Mouse (Mus musculus) gastrocnemius, postnatal 10 days (tissue): ENCODE data around the gene Maff. TPM values are rescaled to one million over a fixed set of nuclear protein-coding genes. Genes with fewer than 3 reads are reported as not detected.

Experiments used
- DNase-seq: peaks from one replicate; pipeline ENCODE4 v3.0.0; 2021; ENCODE audit warnings: mixed read lengths
- total RNA-seq, 2 experiments: library from RNA; stranded (reverse); gene quantifications; 2 replicates each; pipeline ENCODE4 v1.2.3; 2021

The Maff gene
- total RNA-seq, 2 experiments from 2014 or later = 2.0 to 2.6 TPM

GRCm38 (mm10) chr15:79364120-79364519 lies 17.7 kb downstream of the Maff start:
- no peak for DNase-seq

- DNase-seq = no peak
Measured at GRCm38 (mm10) chr15:79365068-79365467, 18.6 kb downstream of the Maff start.

DNA sequence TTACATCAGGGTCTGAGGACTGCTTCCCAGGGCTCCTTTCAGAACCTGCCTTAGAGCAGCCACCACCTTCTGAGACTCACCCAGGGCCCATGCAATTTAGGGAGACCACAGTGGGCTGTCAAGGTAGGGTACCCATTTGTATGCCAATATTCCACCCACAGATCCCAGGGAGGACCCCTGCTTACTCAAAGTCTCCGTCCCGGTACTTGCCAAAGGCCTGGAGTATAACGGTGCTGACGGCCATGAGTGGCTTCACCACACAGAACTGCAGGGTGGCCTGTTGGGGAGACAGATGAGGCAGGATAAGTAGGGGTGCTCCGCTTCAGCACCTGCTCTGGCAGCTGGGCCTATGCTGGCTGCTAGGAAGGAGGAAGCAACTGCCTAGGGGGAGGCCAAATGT lies 20.0 kb downstream of the Maff start:
- DNase-seq = no peak

- DNase-seq = no peak
Measured at GRCm38 (mm10) chr15:79368313-79368811, 21.9 kb downstream of the Maff start.

DNA sequence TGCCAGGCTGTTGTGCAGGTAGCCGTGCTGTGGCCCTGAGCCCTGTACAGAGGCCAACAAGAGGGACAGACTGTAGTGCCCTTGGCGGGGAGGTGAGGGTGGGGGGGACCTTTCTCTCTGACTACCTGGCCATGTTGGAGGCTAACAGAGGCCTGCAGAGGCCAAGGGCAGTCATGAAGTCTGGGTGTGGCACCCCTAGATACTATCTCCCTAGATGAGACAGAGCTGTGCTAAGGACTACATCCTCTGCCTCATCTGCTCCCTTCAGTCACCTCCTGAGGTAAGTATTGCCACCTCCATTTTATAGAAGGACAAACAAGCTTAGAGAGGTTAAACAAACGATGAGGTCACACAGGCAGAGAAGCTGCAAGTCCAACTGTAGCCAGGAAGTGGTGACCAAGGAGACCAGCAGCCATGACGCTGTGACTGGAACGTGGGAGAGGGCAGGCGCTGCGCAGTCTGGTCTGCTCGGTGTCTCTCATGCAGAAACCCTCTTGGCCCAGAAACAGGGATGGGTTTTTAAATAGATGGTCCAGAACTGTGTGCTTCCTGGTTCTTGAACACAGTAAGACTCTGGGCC lies 22.5 kb downstream of the Maff start:
- DNase-seq = no peak

DNA sequence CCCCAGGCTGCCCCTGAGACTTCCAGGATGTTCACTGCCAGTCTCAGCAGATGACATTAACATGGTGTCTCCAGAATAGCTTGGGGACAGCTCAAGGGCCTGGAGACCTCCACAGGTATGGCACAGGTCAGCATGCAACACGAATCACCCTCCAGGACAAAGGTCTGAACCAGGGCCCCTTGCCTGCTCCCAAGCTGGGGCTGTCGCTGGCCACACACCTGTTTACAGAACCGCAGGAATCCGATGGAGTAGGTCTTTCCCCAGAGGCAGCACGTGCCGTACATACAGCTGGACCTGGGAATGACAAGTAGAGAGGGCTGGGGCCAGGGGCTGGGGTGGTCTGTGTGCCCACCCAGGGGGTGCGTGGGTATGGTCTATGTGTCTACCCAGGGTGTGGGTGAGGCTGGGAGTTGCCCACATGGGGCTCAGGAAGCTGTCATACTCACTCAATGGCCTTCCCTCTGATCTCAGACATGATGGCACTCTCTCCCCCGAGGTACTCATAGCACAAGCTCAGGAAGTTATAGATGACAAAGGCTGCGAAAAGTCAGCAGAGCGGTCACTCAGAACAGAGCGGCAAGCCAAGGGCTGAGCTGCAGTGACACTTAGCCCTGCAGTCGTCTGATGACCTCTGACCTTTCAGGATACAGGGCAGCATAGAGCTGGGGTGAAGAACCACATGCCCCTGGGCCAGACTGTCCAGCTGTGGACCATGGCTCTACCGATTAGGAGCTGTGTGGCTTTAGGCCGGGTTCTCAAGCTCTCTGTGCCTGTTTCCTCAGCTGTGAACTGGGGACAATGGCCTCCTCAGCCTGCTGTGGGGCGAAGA lies 23.2 kb downstream of the Maff start:
- no peak for DNase-seq

DNA sequence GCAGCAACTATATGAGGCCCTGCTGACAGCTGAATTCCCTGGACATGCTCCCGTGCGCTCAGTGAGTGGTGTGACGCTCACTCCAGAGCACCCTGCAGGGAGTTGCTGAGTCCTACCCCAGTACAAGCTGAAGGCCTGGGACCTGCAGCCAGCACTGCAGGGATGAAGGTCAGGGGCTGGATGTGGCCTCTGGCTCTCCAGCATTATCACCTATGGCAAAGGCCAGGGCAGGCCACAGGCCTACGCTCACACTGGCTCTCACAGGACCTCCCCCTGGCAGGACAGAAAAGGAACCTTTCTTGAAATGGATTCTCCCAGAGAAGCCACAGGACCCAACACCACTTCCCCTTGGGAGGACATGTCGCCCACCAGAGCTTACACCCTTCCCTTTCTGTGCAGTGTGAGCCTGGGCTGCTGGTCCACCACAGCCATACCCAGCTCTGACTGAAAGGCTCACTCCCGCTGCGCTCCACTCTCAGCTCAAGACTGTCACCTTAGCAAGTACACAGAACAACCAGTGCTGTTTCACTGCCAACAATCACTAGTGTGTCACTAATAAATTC lies 23.9 kb downstream of the Maff start:
- no peak for DNase-seq

DNA sequence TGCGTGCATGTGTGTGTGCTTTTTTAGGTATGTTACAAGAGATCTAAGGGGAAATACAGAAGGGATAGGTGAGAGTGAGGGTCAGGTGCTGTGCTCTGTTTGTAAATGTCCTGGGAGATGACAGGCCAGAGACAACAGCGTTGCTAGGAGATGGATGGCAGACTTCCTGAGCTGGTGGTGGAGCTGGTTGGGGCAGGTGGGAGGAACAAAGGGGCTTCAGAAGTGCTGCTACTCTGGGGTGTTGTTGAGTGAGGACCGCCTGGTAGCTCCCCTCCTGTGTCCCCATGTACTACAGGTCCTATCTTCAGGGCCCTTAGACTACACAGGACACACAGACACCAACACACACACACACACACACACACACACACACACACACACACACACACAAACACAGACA lies 28.3 kb downstream of the Maff start:
- no peak for DNase-seq

DNA sequence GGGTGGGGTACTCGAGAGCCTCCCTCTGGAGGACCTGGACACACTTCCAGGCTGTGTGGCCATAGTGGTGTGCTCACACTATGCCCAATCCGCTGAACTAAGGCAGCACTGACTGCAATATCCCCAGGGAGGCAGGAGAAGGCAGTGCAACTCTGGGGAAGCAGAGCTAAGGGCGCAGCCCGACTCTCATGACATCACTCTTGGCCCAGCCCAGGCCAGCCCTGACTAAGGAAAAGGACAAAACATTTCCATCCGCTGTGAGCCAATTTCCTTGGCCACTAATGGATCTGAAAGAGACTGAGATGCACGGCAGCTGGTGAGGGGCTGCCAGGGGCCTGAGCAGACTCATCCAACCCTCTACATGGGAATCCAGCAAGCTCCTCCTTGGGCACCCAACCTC lies 31.3 kb downstream of the Maff start:
- peak; percentile 68 for DNase-seq

GRCm38 (mm10) chr15:79378608-79379007 lies 32.2 kb downstream of the Maff start:
- no peak for DNase-seq

- DNase-seq = no peak
Measured at GRCm38 (mm10) chr15:79379658-79380057, 33.2 kb downstream of the Maff start.

DNA sequence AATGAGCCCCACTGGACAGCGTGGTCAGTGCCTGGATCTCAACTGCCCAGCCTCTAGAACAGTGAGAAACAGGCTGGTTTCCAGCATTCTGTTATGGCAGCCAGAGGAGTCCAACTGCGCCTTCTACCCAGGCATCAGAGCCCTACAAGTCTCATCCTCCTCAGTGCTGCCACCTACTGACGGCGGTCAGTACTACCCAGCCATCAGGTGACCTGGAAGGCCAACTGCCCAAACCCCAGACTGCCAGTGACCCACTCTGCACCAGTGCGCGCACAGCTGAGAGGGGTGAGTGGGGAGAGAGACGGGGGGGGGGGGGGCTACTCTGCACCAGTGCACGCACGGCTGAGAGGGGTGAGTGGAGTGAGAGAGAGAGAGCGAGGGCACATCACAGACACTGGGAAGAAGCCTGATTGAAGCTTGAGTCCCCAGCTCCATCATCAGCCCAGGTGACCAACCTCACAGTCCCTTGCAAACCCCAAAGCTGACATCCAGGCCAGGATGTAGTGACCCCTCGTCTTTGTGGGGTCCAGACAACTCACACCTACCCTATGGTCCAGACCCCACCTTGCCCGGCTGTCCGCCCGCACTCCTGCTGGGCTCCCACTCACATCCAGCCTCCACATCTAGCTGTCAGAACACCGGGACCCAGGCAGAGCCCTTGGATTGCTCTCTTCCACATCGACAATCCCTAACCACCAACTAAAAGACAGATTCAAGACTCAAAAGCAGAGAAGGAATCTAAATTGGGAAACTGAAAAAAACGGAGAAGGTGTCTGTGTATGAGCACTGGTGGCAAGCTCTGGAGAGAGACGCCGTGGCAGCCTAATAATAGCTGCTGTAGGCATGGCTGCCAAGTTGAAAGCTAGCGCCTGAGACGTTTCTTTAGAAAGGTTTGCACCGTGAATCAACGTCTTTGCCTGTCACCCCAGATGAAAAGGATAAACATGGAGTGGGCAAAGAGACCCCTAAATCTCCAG lies 34.3 kb downstream of the Maff start:
- peak; percentile 88 for DNase-seq

DNA sequence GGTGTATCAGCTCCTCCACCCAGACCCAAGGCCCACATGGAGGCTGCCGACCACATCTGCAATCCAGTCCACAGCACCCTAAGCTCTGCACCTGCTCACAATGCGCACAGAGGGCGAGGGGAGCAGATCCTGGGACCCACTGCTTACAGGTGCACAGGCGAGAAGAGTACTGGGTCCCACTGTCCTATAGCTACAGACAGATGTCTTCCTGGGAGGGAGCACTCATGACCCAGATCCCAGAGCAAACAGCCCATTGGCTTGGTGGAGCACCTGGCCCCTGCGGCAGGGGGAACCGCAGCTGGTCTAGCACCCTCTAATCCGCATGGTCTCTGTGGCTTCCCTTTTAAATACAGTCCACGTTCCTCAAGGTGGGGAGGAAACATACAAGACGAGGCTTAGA lies 35.2 kb downstream of the Maff start:
- no peak for DNase-seq

DNA sequence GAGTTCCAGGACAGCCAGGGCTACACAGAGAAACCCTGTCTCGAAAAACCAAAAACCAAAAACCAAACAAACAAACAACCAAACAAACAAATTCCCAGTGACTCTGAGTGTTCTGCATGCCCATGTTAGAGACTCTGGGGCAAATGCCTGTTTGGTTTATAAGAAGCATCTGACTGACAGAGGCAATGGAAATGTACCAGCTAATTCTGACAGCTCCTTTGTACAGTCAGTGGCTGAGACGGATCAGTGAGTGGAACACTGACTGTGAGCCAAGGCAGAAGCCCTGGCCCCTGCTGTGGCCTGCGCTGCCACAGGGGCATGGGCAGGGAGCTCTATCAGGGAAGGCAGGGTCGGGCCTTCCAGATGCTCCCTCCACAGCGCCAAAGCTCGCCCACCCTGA lies 40.7 kb downstream of the Maff start:
- no peak for DNase-seq

- no peak for DNase-seq
Measured at GRCm38 (mm10) chr15:79387611-79388010, 41.2 kb downstream of the Maff start.

- no peak for DNase-seq
Measured at GRCm38 (mm10) chr15:79388171-79388570, 41.8 kb downstream of the Maff start.

- no peak for DNase-seq
Measured at GRCm38 (mm10) chr15:79390434-79390833, 44.0 kb downstream of the Maff start.

- peak; percentile 73 for DNase-seq
Measured at GRCm38 (mm10) chr15:79391447-79392093, 45.1 kb downstream of the Maff start.

- no peak for DNase-seq
Measured at GRCm38 (mm10) chr15:79392527-79392926, 46.1 kb downstream of the Maff start.

DNA sequence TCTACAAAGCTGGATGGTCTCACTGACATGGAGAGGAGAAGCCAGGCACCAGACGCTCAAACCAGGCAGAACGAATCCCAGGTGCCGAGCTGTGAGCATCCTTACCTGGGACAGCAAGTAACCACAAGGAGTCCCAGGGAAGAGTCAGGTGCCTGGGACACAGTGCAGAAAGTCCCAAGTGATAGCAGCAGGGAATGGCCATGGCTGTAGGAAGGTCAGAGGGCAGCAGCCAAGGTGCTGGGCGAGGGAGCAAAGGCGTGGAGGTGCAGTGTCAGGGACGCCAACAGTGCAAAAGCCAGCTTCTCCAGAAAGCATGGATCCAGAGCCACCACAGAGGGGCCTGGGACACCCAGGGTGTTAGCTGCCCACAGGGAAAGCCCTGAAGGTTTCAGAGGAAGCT lies 46.7 kb downstream of the Maff start:
- DNase-seq = no peak

DNA sequence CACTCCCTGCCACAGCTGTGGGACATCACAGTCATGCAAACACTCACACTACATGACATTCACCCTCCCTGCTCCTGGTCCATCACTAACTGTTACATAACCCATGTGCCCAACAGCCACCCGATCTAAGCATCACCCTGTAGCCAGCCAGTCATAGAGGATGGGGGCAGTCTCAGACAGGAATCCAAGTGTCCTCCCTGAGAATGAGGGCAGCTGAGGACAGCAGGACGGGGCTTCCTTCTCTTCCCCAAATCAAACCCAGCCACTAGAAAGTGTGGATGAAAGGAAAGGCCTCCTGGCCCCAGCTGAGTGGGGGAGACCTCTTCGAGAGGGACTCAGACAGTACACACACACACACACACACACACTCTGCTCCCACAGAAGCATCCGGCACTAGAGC lies 48.4 kb downstream of the Maff start:
- DNase-seq = no peak

GRCm38 (mm10) chr15:79395281-79395680 lies 48.9 kb downstream of the Maff start:
- no peak for DNase-seq
